Mouse (Mus musculus) gastrocnemius, postnatal 14 days (tissue): Measurements from ENCODE around the gene Itgav. TPM values are rescaled to one million over a fixed set of nuclear protein-coding genes. Genes with fewer than 3 reads are reported as not detected.

ENCODE experiments used
- total RNA-seq, 2 experiments: library from RNA; stranded (reverse); gene quantifications; 2 replicates each; pipeline ENCODE4 v1.2.3; 2021

Gene Itgav
- total RNA-seq, 2 experiments from 2014 or later, result 46.3 to 58.0 TPM

Other genes with a start within 250 kb of the Itgav start
- gene Zc3h15, start 80.0 kb upstream of the Itgav start, total RNA-seq, result 10 to 100 TPM; 51.8 to 53.4 TPM
- gene Fam171b, start 88.2 kb downstream of the Itgav start, total RNA-seq, result 1 to 10 TPM; 2.6 to 2.8 TPM
- not detected for gene Zswim2, start 216.8 kb downstream of the Itgav start, total RNA-seq
- under 1 TPM; 0.60 to 0.80 TPM for gene Gm13698, start 231.3 kb downstream of the Itgav start, total RNA-seq
- gene Gm13693, start 237.1 kb downstream of the Itgav start, total RNA-seq, result under 1 TPM; 0.60 to 0.80 TPM
- under 1 TPM in 1 of 2 experiments, not detected in 1; 0.60 TPM for gene Gm13695, start 242.9 kb downstream of the Itgav start, total RNA-seq
- gene Gm13696, start 248.7 kb downstream of the Itgav start, total RNA-seq, result under 1 TPM; 0.60 to 0.80 TPM